Mouse (Mus musculus) v-Abl transformed pro-B cells (cell line): ENCODE results near the gene Tmem140.

Experiments used
- in situ Hi-C, 2 experiments: fragments of 400-800 bp; cut with MboI; formaldehyde crosslinking; loops; one replicate each; pipeline ENCODE4 v1.15.1; 2025; ENCODE audit not compliant: unreplicated experiment in 2 of 2

The Tmem140 gene

GRCm38 (mm10) chr6:34903851-34904250, 40.9 kb downstream of the Tmem140 start:
- in situ Hi-C loops = no loop called here

GRCm38 (mm10) chr6:34904361-34904760, 41.4 kb downstream of the Tmem140 start:
- in situ Hi-C loops = no loop called here

DNA sequence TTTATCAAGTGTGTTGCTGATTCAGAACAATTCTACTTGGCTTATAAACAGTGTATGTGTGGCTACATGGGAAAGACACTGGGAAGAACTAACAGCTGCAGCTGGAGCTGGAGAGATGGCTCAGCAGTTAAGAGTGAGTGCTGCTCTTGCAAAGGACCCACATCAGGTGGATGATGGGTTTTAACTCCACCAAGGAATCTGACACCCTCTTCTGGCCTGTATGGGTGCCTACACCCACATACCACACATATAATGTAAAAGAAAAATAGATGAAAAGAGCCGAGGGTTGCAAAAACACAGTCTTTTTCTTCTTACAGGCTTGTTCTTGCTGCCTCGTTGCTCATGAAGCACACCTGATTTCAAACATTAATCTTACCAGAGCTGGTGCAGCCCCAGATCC, 43.2 kb downstream of the Tmem140 start:
- in situ Hi-C loops = no loop called here

DNA sequence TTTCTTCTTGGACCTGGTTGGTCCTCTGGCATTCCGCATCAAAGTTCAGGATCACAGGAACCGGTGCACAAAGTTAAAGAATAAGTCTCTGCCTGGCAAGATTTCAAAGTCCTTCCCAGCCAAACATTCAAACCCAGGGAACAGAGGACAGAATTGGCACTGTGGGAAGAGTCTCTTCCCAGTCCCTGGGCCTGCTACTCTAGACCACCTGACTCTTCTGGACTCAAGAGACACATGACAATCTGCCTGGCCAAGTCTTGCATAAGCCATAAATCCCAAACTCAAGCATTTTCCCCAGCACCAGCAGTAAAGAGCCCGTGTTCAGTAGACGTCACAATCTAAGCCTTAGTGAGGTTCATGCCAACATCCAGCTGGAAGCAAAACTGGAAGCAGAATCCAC, 43.7 kb downstream of the Tmem140 start:
- in situ Hi-C loops = no loop called here

DNA sequence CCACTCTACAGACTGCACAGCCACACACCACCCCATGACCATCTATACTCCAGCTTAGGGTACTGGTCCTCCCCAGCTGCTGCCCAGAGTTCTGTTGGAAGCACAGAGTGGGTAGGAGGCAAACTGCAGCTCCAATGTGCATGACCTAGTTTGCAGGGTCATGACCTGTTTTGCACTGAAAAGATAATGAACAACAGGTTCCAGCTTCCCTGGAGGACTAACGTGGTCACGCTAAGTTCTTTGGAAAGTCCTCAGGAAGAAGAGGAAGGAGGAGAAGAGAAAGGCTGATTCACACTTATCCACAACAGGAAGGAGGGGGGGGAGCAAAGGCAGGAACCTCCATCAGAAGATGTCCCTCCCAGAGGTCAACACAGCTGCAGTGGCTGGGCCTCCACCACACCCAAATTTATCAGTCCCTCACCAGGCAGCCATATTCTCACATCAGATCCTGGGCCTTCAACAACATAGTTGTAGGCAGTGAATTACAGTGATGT, 44.2 kb downstream of the Tmem140 start:
- in situ Hi-C loops = no loop called here

DNA sequence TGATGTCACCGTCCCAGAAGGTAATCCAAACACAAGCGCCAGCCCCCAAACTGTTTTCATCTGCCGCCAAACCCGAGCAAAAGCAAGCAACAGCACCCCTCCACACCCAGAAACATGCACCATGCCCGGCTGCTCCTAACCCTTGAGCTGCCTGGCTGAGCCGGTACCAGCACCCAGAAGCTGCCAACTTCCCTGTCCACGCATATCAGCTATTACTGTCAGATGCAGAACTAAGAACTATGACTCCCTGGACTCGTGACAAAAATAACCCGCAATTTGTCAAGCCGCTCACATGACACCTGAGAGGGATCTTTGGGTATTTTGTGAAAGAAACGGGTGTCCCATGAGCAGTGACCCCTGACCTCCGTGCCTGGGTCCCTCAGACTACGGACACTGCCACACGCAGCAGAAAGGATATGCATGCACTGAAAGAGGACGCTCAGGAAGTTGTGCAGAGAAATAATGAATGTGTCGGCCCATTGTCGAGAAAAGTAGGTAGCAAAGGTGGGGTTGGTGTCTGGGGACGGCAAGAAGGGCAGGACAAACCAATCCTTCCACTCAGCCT, 44.8 kb downstream of the Tmem140 start:
- in situ Hi-C loops = no loop called here

DNA sequence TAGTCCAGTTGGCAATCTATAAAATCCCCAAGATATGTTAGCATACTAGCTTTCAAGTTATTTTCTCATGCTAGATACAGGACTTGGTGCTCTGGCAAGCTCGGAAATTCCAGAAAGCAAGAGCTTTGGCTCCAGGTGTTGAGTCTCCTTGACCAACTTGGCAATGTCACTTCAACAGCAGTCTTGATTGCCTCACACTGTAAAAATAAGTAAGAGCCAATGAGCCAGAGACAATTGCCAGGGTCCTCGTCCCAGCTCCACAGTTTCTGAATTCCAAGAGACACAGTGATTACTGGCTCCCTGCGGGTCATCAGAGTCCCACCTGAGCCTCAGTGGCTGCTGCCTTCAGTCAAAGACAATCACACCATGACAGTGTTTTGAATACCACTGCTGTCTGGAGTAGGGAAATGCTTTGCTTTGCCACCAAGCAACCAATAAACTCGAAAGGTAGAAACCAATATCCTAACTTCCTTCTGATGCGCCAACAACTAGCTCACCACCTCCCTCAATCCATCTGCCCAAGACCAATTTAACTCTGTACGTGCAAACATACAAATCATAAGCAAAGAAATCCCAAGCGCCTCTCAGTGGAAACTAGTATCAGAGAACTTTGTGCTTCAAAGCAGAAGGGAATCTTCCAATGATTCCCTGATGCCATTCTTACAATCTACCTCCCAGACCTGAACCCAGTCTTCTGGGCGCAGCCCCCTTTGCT, 46.8 kb downstream of the Tmem140 start:
- in situ Hi-C loops = no loop called here

- in situ Hi-C loops = no loop called here
Observed at GRCm38 (mm10) chr6:34910371-34911219, 47.6 kb downstream of the Tmem140 start, which contains the start of gene Wdr91. Gene Wdr91 (minus strand): TSS chr6:34910876.

GRCm38 (mm10) chr6:34913341-34914040, 50.5 kb downstream of the Tmem140 start:
- in situ Hi-C loops = no loop called here

DNA sequence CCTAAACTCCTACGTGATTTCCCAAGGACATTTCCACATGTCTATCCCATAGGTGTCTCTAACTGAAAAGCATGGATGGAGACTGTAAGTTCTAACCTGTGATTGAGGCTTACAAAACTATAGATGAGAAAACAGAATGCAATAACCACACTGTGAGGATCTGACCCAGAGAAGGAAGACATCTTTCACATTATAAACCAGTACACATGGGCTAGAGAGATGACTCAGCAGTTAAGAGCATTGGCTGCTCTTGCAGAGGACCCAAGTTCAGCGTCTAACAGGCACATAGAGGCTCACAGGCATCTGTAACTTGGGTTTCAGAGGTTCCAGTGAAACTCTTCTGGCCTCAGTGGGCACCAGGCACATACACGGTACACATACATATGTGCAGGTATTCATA, 51.5 kb downstream of the Tmem140 start:
- in situ Hi-C loops = no loop called here

DNA sequence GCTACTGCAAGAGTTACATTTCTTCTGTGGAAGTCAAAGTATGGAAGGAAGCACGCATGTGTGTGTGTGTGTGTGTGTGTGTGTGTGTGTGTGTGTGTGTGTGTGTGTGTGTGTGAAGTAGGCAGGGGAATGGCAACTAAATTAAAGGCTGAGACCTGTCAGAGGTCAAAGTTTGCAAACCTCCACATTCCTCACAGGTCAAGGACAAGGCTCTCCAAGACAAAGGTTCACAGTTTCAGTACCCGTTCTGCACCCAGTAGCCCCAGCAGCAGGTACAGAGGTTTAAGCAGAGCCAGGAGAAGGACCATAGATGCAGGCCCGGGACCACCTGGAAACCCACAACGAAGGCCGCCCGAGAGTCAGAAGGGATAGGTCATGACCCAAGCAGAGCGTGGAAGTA, 56.2 kb downstream of the Tmem140 start:
- in situ Hi-C loops = loop anchor here in 1 of 2 experiments (5.0 kb wide), 1 partner anchor 37 kb away; no protein-coding TSS in a partner anchor

DNA sequence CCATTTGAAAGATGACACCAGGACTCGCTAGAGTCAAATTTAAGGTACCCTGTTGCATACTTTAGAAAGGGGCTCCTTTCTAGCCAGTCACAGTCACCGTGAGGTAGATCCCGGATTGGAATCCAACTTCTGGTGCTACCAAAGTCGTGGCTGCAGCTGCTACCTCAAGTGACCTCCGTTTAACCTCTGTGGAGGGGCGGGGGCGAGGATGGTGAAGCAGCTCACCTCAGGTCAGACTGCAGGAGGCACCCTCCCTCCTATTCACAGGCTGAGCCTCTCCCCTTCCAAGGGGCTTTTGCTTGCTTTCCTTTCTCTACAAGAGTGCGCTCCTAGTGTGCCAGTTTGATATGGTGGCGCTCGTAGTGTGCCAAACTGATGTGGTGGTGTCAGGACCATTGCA, 57.0 kb downstream of the Tmem140 start, which contains the start of gene Stra8:
TSS of gene Stra8 (plus strand) at position 208 of the 400 bp plus-strand sequence.
- in situ Hi-C loops = loop anchor here (5.0 to 10.0 kb wide), 4 partner anchors 38 to 625 kb away; no protein-coding TSS in a partner anchor

DNA sequence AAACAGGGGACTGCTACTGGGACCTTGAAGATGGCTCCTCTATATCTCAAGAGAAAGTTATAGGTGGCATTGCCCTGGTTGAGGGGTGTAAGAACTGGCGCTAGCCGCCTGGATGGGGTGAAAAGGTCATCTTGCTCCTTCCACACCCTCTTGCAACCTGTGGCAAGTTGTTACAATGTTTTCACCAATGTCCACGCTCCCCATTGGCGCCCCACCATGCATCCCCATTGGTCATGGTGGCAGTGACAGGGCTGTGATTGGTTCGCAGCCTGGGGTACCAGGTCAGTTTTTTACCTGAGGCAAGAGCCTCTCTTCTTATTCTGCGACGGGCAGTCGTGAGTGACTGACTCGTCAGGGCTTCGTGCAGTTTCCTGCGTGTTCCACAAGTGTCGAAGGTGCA, 57.7 kb downstream of the Tmem140 start:
- in situ Hi-C loops = loop anchor here (5.0 to 10.0 kb wide), 4 partner anchors 38 to 626 kb away; no protein-coding TSS in a partner anchor

DNA sequence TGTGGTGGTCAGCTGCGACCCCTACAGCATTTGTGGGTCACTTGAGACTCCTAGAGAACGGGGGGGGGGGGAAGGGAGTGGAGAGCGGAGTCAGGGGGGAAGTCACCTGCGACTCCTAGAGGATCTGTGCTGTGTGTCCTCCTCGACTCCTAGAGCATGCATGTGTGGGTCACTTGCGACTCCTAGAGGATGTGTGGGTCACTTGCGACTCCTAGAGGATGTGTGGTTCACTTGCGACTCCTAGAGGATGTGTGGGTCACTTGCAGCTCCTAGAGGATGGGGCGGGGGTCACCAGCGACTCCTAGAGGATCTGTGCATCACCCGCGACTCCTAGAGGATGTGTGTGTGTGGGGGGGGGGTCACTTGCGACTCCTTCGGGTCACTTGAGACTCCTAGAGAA, 59.0 kb downstream of the Tmem140 start:
- in situ Hi-C loops = loop anchor here (5.0 to 10.0 kb wide), 4 partner anchors 40 to 627 kb away; no protein-coding TSS in a partner anchor
